Mouse (Mus musculus) liver, embryonic 13.5 days (tissue): Measurements from ENCODE around the gene Gpm6a. TPM values are rescaled to one million over a fixed set of nuclear protein-coding genes. Genes with fewer than 3 reads are reported as not detected.

Experiments
- ATAC-seq: fragments of 200-750 bp; cut with Nextera tagmentation; 2 replicates; pipeline ENCODE4 v1.8.0; 2017; ENCODE audit warnings: low read depth, mild to moderate bottlenecking, moderate number of reproducible peaks, moderate library complexity
- DNase-seq: peaks from one replicate; pipeline ENCODE4 v3.0.0; 2022
- H3K27ac ChIP-seq: fragments of 300-500 bp; sonication (generic); 2 replicates; pipeline ENCODE4 v1.5.1; 2015; ENCODE audit warnings: moderate library complexity, mild to moderate bottlenecking, inconsistent platforms
- H3K27me3 ChIP-seq: fragments of 300-500 bp; sonication (generic); 2 replicates; pipeline ENCODE4 v1.6.1; 2015; ENCODE audit warnings: mild to moderate bottlenecking, inconsistent platforms
- H3K36me3 ChIP-seq: fragments of 300-500 bp; sonication (generic); 2 replicates; pipeline ENCODE4 v1.6.1; 2015; ENCODE audit warnings: mild to moderate bottlenecking, inconsistent platforms
- H3K4me1 ChIP-seq: fragments of 300-500 bp; sonication (generic); replicated peaks from 2 replicates; pipeline ENCODE4 v1.6.1; 2015; ENCODE audit warnings: inconsistent platforms
- H3K4me2 ChIP-seq: fragments of 300-500 bp; sonication (generic); 2 replicates; pipeline ENCODE4 v1.6.1; 2015; ENCODE audit warnings: inconsistent platforms, mild to moderate bottlenecking, moderate library complexity
- H3K4me3 ChIP-seq: fragments of 300-500 bp; sonication (generic); replicated peaks from 2 replicates; pipeline ENCODE4 v1.5.1; 2015; ENCODE audit warnings: mild to moderate bottlenecking, inconsistent platforms
- H3K9ac ChIP-seq: fragments of 300-500 bp; sonication (generic); 2 replicates; pipeline ENCODE4 v1.6.1; 2015; ENCODE audit warnings: mild to moderate bottlenecking, inconsistent platforms
- H3K9me3 ChIP-seq: fragments of 300-500 bp; sonication (generic); replicated peaks from 2 replicates; pipeline ENCODE4 v1.6.1; 2016; ENCODE audit warnings: inconsistent platforms
- WGBS: fragments of 180-500 bp; shearing (Covaris S2); methylation state at CpG from one replicate; pipeline ENCODE4 v1.1.7; 2015; ENCODE audit not compliant: insufficient replicate concordance; 5-methylcytosine and 5-hydroxymethylcytosine counted together
- polyA plus RNA-seq: library from polyadenylated mRNA; unstranded; fragments of >200 nt; fragmentation: Nextera tagmentation; extraction: Ambion mirVana; gene quantifications from 2 replicates; pipeline ENCODE4 v1.2.1, GENCODE M21; 2015

Gene Gpm6a
- polyA plus RNA-seq = 2.9 and 3.8 TPM in 2 replicates

DNA sequence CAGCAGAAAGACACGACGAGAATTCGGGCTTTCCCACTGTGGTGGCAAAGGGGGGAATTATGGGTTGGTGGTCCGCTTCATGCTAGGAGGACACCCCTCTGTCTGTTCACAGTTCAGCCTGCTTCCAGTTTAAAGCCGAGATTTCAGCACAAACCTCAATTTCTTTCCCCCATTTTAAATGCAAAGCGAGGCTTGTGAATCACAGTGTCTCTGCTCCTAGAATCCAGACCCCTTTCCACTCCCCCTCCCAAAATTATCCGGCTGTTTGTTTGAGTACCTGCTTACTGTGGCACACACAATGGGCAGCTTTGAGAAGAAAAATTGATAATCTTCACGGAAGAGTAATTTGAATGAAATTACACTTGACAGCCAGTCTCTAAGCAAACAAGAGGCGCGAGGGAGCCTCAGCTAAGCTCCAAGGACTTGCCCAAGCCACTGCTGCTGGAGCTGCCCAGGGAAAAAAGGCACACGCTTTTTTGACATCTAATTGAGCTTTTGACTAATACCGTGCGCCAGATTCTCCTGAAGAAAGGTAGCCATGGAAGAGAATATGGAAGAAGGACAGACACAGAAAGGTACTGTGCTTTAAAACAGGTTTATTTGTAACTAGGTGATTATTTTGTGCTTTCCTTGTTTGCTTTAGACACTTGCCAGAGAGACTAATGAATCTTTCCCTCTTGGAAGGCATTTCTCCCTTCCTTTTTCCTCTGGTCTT is at the start of gene Gpm6a:
Gene Gpm6a, plus strand, starts transcription at position 103 of the 715 bp plus-strand sequence.
- H3K27me3 ChIP-seq = no peaks in the 10 kb centered on the region
- ATAC-seq (no peak), DNase-seq (no peak)
- H3K27ac ChIP-seq = no peak within 1 kb of the TSS
- H3K9me3 ChIP-seq = no peaks in the 10 kb centered on the region
- H3K4me1 ChIP-seq = no peaks in the 10 kb centered on the region
- no peak within 1 kb of the TSS for H3K9ac ChIP-seq
- H3K36me3 ChIP-seq = no peaks in the 10 kb centered on the region
- 40% methylated on average over 13 of the region's 13 CpGs for WGBS
- no peak within 1 kb of the TSS for H3K4me3 ChIP-seq
- no peak within 1 kb of the TSS for H3K4me2 ChIP-seq

DNA sequence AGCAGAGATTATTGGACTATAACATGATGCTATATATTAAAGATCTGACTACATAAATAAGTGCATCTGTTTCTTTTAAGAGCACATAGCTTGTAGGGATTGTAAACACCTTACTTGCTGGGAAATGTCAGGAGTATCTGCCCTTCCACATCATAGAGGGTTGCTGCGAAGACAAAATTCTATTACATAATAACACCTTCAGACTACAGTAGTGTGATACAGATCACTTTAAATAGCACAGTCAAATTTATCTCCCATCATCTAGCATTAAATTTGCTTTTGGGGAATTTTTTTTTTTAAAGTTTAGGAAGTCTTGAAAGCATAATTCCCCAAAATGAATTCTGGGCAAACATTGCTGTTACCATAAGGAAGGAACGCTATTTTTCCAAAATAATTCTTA is 41.8 kb upstream of the Gpm6a start:
- no peaks in the 10 kb centered on the region for H3K36me3 ChIP-seq

DNA sequence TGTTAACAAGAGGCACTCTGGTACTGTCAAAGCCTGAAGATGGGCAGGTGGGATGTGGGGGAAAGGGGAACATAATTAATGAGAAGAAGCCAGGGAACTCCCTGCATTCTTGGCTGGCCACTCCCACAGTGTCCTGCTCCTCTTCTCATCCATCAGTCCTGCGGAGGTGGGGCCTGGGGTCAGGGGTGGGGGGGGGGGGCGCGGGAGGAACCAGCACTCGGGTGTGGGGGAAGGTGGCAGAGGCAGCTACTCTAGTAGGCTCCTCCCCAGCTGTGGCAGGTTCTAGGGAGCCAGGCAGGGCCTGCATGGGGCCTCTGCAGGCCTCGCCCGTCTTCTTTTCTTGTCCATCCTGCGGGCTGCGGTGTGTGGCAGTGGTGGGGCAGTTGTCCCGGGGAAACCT is 36.9 kb upstream of the Gpm6a start:
- Histone ChIP-seq H3K36me3 (no peaks in the 10 kb centered on the region), H3K9me3 (no peaks in the 10 kb centered on the region), H3K27me3 (no peaks in the 10 kb centered on the region), H3K27ac (no peak overlapping the region), H3K4me2 (no peak overlapping the region), H3K4me3 (no peak overlapping the region), H3K4me1 (no peaks in the 10 kb centered on the region), H3K9ac (no peak overlapping the region)
- no peak for ATAC-seq
- 58% methylated on average over 9 of the region's 9 CpGs for WGBS
- DNase-seq = no peak

More for the DNA sequence above, 41.8 kb upstream of the Gpm6a start:
- Histone ChIP-seq H3K4me2 (no peak overlapping the region), H3K9ac (no peak overlapping the region), H3K4me1 (no peaks in the 10 kb centered on the region), H3K27me3 (no peaks in the 10 kb centered on the region), H3K9me3 (no peaks in the 10 kb centered on the region), H3K4me3 (no peak overlapping the region), H3K27ac (no peak overlapping the region)
- ATAC-seq = no peak
- no peak for DNase-seq
- WGBS = 72% methylated on average over 2 of the region's 2 CpGs

DNA sequence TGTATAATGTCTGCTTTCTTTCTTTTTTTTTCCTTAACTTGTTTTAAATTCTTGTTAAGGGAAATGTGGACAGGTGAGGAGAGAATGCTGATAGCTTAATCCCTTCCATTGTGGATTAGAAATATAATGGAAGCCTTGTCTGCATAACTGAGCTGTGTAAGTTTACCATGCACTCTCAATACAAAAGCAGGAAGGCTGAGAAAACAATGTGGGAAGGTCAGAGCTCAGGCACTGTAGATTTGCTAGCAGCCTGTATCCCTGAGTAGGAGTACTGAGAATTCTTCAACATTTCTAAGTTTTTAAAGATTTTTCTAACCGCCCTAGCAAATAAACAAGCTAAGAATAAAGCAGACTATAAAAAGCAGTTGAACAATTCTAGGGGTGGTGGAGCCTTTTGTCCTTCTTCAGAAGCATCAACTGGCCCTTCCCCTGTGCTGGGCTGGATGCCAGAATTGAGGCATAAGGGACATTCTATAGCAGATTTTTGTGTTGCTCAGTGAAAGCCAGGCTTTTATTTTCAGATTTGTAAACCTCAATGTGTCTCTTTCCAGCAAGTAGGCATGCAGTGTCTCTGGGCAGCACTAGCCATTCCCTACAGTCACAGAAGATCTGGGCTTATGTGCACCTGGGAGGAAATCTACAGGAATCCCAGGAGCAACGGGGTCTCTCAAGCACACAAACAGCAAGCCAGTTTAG is 32.3 kb upstream of the Gpm6a start:
- Histone ChIP-seq H3K27ac (no peak overlapping the region), H3K9me3 (no peaks in the 10 kb centered on the region), H3K36me3 (no peaks in the 10 kb centered on the region), H3K27me3 (no peaks in the 10 kb centered on the region), H3K4me3 (no peak overlapping the region), H3K4me2 (no peak overlapping the region), H3K9ac (no peak overlapping the region), H3K4me1 (no peaks in the 10 kb centered on the region)
- 36% methylated on average over 2 of the region's 2 CpGs for WGBS
- DNase-seq (no peak), ATAC-seq (no peak)

DNA sequence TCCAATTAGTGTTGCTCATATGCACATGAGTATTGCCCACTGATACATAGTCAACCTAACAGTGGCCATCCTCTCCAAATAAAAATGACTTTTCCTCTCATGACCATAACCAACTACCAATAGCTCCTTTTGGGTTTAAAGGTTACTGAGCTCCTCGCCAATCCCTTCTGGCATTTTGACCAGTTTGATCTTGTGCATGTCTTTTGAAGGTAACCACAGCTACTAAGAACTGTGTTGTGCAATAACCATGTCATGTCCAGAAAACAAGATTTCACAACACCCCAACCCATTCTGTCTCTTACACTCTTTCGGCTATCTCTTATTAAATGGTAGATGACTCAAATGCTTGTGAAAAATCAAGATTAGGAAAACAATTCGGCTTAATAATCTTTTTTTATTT is 29.7 kb upstream of the Gpm6a start:
- ATAC-seq (no peak), DNase-seq (no peak)
- no peaks in the 10 kb centered on the region for H3K4me1 ChIP-seq
- WGBS = 54% methylated on average over 3 of the region's 3 CpGs
- H3K4me3 ChIP-seq = no peak overlapping the region
- no peak overlapping the region for H3K4me2 ChIP-seq
- H3K9me3 ChIP-seq = no peaks in the 10 kb centered on the region
- no peaks in the 10 kb centered on the region for H3K27me3 ChIP-seq
- H3K27ac ChIP-seq = no peak overlapping the region
- no peaks in the 10 kb centered on the region for H3K36me3 ChIP-seq
- H3K9ac ChIP-seq = no peak overlapping the region

DNA sequence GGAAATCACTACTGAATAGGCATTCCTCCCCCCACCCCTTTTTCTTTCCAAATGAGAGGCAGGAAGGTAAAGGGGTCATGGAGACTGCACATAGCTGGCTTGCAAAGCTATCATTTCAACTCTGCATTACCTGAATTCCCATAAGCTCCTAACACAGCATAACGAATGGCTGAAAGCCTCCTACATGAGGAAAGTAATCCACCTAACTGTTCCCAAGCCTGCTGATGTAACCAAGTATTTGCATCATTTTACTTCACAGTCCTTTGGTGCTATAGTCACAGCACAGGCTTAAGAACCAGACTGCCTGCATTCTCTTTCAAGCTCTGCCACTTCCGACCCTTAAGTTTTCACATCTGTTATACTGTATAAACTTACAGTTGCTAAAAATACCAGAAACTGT is 22.3 kb upstream of the Gpm6a start:
- ATAC-seq (no peak), DNase-seq (no peak)
- WGBS = 62% methylated on average over 2 of the region's 2 CpGs

DNA sequence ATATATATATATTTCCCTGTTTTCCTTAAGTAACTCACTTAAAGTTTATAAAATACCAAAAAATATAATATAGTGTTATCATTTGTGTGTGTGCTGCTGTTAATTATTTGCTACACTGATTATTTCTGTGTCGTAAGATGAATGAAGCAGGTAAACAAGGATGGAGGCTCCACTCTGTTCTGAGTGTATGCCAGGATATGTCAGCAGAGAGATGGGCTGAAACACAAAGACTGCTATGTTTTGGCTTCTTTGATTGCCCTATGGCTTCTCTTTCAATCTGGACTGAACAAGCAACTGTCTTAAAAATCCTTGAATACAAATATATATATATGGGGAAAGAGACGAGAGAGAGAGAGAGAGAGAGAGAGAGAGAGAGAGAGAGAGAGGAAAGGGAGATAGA is 1.3 kb upstream of the Gpm6a start:
- ATAC-seq (no peak), DNase-seq (no peak)
- Histone ChIP-seq H3K9ac (no peak overlapping the region), H3K9me3 (no peaks in the 10 kb centered on the region), H3K27me3 (no peaks in the 10 kb centered on the region), H3K4me3 (no peak overlapping the region), H3K36me3 (no peaks in the 10 kb centered on the region), H3K4me1 (no peaks in the 10 kb centered on the region), H3K27ac (no peak overlapping the region), H3K4me2 (no peak overlapping the region)
- WGBS = 69% methylated on average over 2 of the region's 2 CpGs

More for the DNA sequence above, 22.3 kb upstream of the Gpm6a start:
- no peaks in the 10 kb centered on the region for H3K4me1 ChIP-seq
- no peaks in the 10 kb centered on the region for H3K9me3 ChIP-seq
- no peaks in the 10 kb centered on the region for H3K36me3 ChIP-seq
- no peak overlapping the region for H3K4me3 ChIP-seq
- H3K4me2 ChIP-seq = no peak overlapping the region
- no peaks in the 10 kb centered on the region for H3K27me3 ChIP-seq
- H3K27ac ChIP-seq = no peak overlapping the region
- H3K9ac ChIP-seq = no peak overlapping the region

DNA sequence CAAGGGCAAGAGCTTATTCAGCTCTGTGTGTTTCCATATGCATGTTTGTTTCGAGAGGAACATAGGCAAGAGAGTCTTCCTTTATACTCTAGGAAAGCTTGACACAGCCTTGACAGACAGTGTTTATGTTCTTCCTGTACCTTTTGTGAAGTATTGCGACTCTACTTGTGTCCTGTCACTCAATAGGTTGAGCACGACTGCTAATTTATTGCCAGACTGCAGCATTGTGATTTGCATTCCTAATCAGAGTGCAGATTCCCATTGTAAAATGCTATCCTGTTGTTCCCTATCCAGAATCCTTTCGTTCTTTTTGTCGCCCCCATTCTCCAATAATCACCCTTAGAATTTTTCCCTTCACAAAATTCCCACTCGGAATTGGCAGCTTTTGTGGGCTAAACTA is 613 bp upstream of the Gpm6a start:
- Histone ChIP-seq H3K27ac (no peak overlapping the region), H3K9ac (no peak overlapping the region)
- 51% methylated on average over 6 of the region's 6 CpGs for WGBS

DNA sequence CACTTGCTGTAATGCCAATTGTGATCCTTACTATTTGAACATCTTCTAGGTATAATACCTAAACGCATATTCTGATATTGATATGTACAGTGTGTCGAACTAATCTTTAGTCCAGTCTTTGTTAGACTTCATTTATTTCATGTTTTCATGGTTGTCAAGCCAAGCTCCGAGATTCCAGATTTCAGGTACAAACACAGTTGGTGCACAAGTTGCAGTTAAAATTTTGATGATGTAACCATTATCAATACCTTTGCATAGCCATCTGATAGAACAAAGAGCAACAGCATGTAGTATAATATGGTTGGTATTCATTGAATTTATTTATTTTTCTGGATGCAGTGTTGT is 785 bp downstream of the Gpm6a start:
- Histone ChIP-seq H3K9me3 (no peaks in the 10 kb centered on the region), H3K4me2 (no peak overlapping the region), H3K4me3 (no peak overlapping the region), H3K27ac (no peak overlapping the region), H3K4me1 (no peaks in the 10 kb centered on the region), H3K36me3 (no peaks in the 10 kb centered on the region), H3K27me3 (no peaks in the 10 kb centered on the region), H3K9ac (no peak overlapping the region)
- DNase-seq (no peak), ATAC-seq (no peak)
- WGBS = 59% methylated on average over 3 of the region's 3 CpGs

More for the DNA sequence above, 613 bp upstream of the Gpm6a start:
- no peaks in the 10 kb centered on the region for H3K4me1 ChIP-seq
- ATAC-seq = no peak
- no peak overlapping the region for H3K4me3 ChIP-seq
- no peak for DNase-seq
- no peak overlapping the region for H3K4me2 ChIP-seq
- no peaks in the 10 kb centered on the region for H3K9me3 ChIP-seq
- no peaks in the 10 kb centered on the region for H3K36me3 ChIP-seq
- no peaks in the 10 kb centered on the region for H3K27me3 ChIP-seq

DNA sequence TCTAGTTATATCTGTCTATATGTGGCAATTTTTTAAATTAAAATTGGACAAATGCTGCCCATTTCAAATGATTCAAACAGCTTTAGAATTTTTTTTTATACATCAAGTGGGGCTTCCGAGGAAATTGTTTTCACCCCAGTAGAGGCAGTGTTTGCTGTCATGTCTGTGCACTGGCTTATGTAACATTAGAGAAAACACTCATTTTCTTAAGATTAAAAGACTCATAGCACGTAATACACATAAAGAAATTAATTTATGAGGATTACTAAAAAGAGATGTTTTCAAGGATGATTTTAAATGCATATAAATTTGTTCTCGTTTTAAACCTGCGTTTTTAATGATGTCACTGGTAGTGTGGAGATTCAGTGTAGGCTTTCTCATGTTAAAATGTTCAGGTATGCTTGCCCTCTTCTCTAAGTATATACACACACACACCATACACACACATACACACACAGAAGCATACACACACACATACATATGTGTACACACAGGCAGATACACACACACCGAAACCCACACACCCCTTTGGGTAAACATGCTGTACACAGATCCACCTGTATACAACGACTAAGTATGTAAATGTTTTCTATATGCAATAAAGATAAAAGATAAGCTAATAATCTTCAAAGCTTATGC is 1.4 kb downstream of the Gpm6a start:
- no peak overlapping the region for H3K4me2 ChIP-seq
- DNase-seq (no peak), ATAC-seq (no peak)
- H3K9ac ChIP-seq = no peak overlapping the region
- no peaks in the 10 kb centered on the region for H3K4me1 ChIP-seq
- no peaks in the 10 kb centered on the region for H3K9me3 ChIP-seq
- no peaks in the 10 kb centered on the region for H3K36me3 ChIP-seq
- 53% methylated on average over 6 of the region's 6 CpGs for WGBS
- no peak overlapping the region for H3K27ac ChIP-seq
- no peak overlapping the region for H3K4me3 ChIP-seq
- H3K27me3 ChIP-seq = no peaks in the 10 kb centered on the region

DNA sequence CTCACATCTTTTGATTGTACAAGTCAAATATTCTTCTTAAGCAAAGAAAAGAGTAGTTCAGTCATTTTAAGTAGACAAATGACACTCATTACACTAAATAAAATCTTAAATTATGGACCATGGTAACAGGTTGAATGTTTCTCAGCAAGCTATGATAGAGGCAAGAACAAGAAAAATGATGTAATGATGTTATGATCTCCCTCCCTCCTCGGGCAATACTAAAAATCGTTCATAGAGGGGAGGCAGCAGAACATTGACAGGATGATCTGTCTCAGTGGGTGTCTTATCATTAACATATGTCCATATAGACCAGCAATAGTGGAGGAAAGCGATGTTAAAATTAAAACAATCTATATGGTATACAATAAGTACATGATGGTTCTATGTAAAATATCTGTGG is 2.1 kb downstream of the Gpm6a start:
- Histone ChIP-seq H3K4me3 (no peak overlapping the region), H3K9me3 (no peaks in the 10 kb centered on the region), H3K9ac (no peak overlapping the region), H3K27me3 (no peaks in the 10 kb centered on the region), H3K27ac (no peak overlapping the region), H3K4me2 (no peak overlapping the region), H3K4me1 (no peaks in the 10 kb centered on the region), H3K36me3 (no peaks in the 10 kb centered on the region)
- no peak for ATAC-seq
- no peak for DNase-seq
- 66% methylated on average over 3 of the region's 3 CpGs for WGBS
